Comparison of ENCODE assay signal across 22 mouse cellular contexts in genomic region chr3:80607809-80608208, GRCm38 (mm10).
DNase-seq lines count a peak whose midpoint lies in the region; ATAC-seq and TF ChIP-seq lines count a peak whose summit lies in the region.
"Had no signal": no experiment of that assay in that cellular context is flagged by ENCODE, and none has a peak within 500 bp of the region (broad histone marks: within the 10 kb centered on the region; RNA-seq: fewer than 3 reads in every experiment).

No protein-coding gene starts in this region.

- no peak overlapping the region for H3K4me3 ChIP-seq in hindbrain, postnatal 0 days (ENCODE audit: low read length)
- no peak overlapping the region for H3K4me3 ChIP-seq in hindbrain, embryonic 12.5 days
- no peak overlapping the region for H3K4me3 ChIP-seq in midbrain, postnatal 0 days (ENCODE audit: low read depth, low read length)
- no peak overlapping the region for H3K4me3 ChIP-seq in midbrain, embryonic 15.5 days
- H3K4me3 ChIP-seq in forebrain, embryonic 13.5 days: no peak overlapping the region
- H3K4me3 ChIP-seq: embryonic facial prominence, embryonic 12.5 days; gastrocnemius, adult 2 months; heart, embryonic 10.5 days; hindbrain, embryonic 10.5 days; intestine, embryonic 15.5 days had no signal

- DNase-seq in hindbrain, postnatal 0 days (ENCODE audit: low spot score): peak; percentile 32
- DNase-seq in midbrain, postnatal 0 days (ENCODE audit: low spot score): peak; percentile 43
- peak; percentile 9 for DNase-seq in retina, postnatal 1 day
- DNase-seq in lung, postnatal 10 days: no peak
- DNase-seq: adrenal gland, postnatal 25 days; cerebellum, adult 18-20 months; cerebellum, postnatal 25 days; gastrocnemius, adult 2 months; kidney, postnatal 36 days; left cerebral cortex, postnatal 4 days; liver; lung, postnatal 14 days; thymus, postnatal 36 days had no signal

- no peaks in the 10 kb centered on the region for H3K27me3 ChIP-seq in hindbrain, postnatal 0 days (ENCODE audit: insufficient read depth, low read length)
- H3K27me3 ChIP-seq in hindbrain, embryonic 12.5 days: no peaks in the 10 kb centered on the region
- no peaks in the 10 kb centered on the region for H3K27me3 ChIP-seq in midbrain, postnatal 0 days (ENCODE audit: insufficient read depth, low read length)
- no peaks in the 10 kb centered on the region for H3K27me3 ChIP-seq in midbrain, embryonic 15.5 days (replicated peaks)
- H3K27me3 ChIP-seq in forebrain, embryonic 13.5 days: no peaks in the 10 kb centered on the region
- H3K27me3 ChIP-seq: embryonic facial prominence, embryonic 12.5 days; intestine, embryonic 15.5 days had no signal

- H3K9ac ChIP-seq in hindbrain, postnatal 0 days (replicated peaks; ENCODE audit: low read length): no peak overlapping the region
- H3K9ac ChIP-seq in hindbrain, embryonic 12.5 days: no peak overlapping the region
- H3K9ac ChIP-seq in midbrain, postnatal 0 days (replicated peaks; ENCODE audit: low read length, poor library complexity, severe bottlenecking): no peak overlapping the region
- H3K9ac ChIP-seq in midbrain, embryonic 15.5 days: no peak overlapping the region
- H3K9ac ChIP-seq in forebrain, embryonic 13.5 days: no peak overlapping the region
- H3K9ac ChIP-seq: embryonic facial prominence, embryonic 12.5 days; intestine, embryonic 15.5 days had no signal

- H3K4me1 ChIP-seq in hindbrain, postnatal 0 days (ENCODE audit: insufficient read depth, low read length): no peaks in the 10 kb centered on the region
- no peaks in the 10 kb centered on the region for H3K4me1 ChIP-seq in hindbrain, embryonic 12.5 days
- H3K4me1 ChIP-seq in midbrain, postnatal 0 days (ENCODE audit: insufficient read depth, low read length): no peaks in the 10 kb centered on the region
- H3K4me1 ChIP-seq in midbrain, embryonic 15.5 days: no peaks in the 10 kb centered on the region
- H3K4me1 ChIP-seq in forebrain, embryonic 13.5 days: peaks cover 11% of the 10 kb centered on the region
- H3K4me1 ChIP-seq: embryonic facial prominence, embryonic 12.5 days; heart, embryonic 10.5 days; hindbrain, embryonic 10.5 days; intestine, embryonic 15.5 days had no signal

- no peaks in the 10 kb centered on the region for H3K36me3 ChIP-seq in hindbrain, postnatal 0 days (ENCODE audit: insufficient read depth, low read length)
- no peaks in the 10 kb centered on the region for H3K36me3 ChIP-seq in hindbrain, embryonic 12.5 days
- no peaks in the 10 kb centered on the region for H3K36me3 ChIP-seq in midbrain, postnatal 0 days (ENCODE audit: insufficient read depth, low read length)
- no peaks in the 10 kb centered on the region for H3K36me3 ChIP-seq in midbrain, embryonic 15.5 days (replicated peaks)
- H3K36me3 ChIP-seq in forebrain, embryonic 13.5 days (ENCODE audit: poor library complexity, severe bottlenecking): no peaks in the 10 kb centered on the region
- H3K36me3 ChIP-seq: embryonic facial prominence, embryonic 12.5 days; heart, embryonic 10.5 days; hindbrain, embryonic 10.5 days; intestine, embryonic 15.5 days had no signal

- H3K4me2 ChIP-seq in hindbrain, postnatal 0 days (ENCODE audit: low read depth, low read length): no peak overlapping the region
- no peak overlapping the region for H3K4me2 ChIP-seq in hindbrain, embryonic 12.5 days (replicated peaks)
- H3K4me2 ChIP-seq in midbrain, postnatal 0 days (ENCODE audit: low read depth, low read length, poor library complexity, severe bottlenecking): no peak overlapping the region
- H3K4me2 ChIP-seq in midbrain, embryonic 15.5 days: no peak overlapping the region
- no peak overlapping the region for H3K4me2 ChIP-seq in forebrain, embryonic 13.5 days
- H3K4me2 ChIP-seq: embryonic facial prominence, embryonic 12.5 days; intestine, embryonic 15.5 days had no signal

- no peaks in the 10 kb centered on the region for H3K9me3 ChIP-seq in hindbrain, postnatal 0 days (ENCODE audit: low read length)
- no peaks in the 10 kb centered on the region for H3K9me3 ChIP-seq in hindbrain, embryonic 12.5 days (replicated peaks)
- H3K9me3 ChIP-seq in midbrain, postnatal 0 days (ENCODE audit: low read length): no peaks in the 10 kb centered on the region
- H3K9me3 ChIP-seq in midbrain, embryonic 15.5 days: no peaks in the 10 kb centered on the region
- no peaks in the 10 kb centered on the region for H3K9me3 ChIP-seq in forebrain, embryonic 13.5 days (replicated peaks)
- H3K9me3 ChIP-seq: embryonic facial prominence, embryonic 12.5 days; heart, embryonic 10.5 days; hindbrain, embryonic 10.5 days; intestine, embryonic 15.5 days had no signal

- H3K27ac ChIP-seq in hindbrain, postnatal 0 days: no peak overlapping the region
- no peak overlapping the region for H3K27ac ChIP-seq in hindbrain, embryonic 12.5 days
- no peak overlapping the region for H3K27ac ChIP-seq in midbrain, postnatal 0 days (ENCODE audit: low read depth, low read length)
- no peak overlapping the region for H3K27ac ChIP-seq in midbrain, embryonic 15.5 days
- H3K27ac ChIP-seq in forebrain, embryonic 13.5 days: no peak overlapping the region
- H3K27ac ChIP-seq: embryonic facial prominence, embryonic 12.5 days; gastrocnemius, adult 2 months; heart, embryonic 10.5 days; hindbrain, embryonic 10.5 days; intestine, embryonic 15.5 days had no signal

- no peak for TF ChIP-seq CTCF in hindbrain, postnatal 0 days (IDR thresholded peaks at IDR 0.05; ENCODE audit: low read depth)
- TF ChIP-seq CTCF in midbrain, postnatal 0 days (IDR thresholded peaks at IDR 0.05): no peak

- no peak for ATAC-seq in hindbrain, postnatal 0 days
- ATAC-seq in hindbrain, embryonic 12.5 days (ENCODE audit: low FRiP score): no peak
- no peak for ATAC-seq in midbrain, postnatal 0 days (ENCODE audit: low FRiP score)
- no peak for ATAC-seq in midbrain, embryonic 15.5 days (replicated peaks)
- ATAC-seq in forebrain, embryonic 13.5 days: peak; percentile 79; the same call in 1 of the 2 replicates
- ATAC-seq: activated CD4-positive, CD25-positive, alpha-beta regulatory T cell, adult 4 months; intestine, embryonic 15.5 days; Patski had no signal

- 25% methylated on average over 2 of the region's 2 CpGs for WGBS in hindbrain, postnatal 0 days
- 37% methylated on average over 2 of the region's 2 CpGs for WGBS in hindbrain, embryonic 12.5 days
- 21% methylated on average over 2 of the region's 2 CpGs for WGBS in midbrain, postnatal 0 days
- WGBS in midbrain, embryonic 15.5 days: 18% methylated on average over 2 of the region's 2 CpGs
- 3% methylated on average over 2 of the region's 2 CpGs for WGBS in forebrain, embryonic 13.5 days
